Mouse (Mus musculus) neural tube, embryonic 12.5 days (tissue): Measurements from ENCODE around the gene 9330159F19Rik. TPM values are rescaled to one million over a fixed set of nuclear protein-coding genes. Genes with fewer than 3 reads are reported as not detected.

Experiments
- ATAC-seq: fragments of 200-750 bp; cut with Nextera tagmentation; 2 replicates; pipeline ENCODE4 v1.8.0; 2017; ENCODE audit warnings: low read depth, mild to moderate bottlenecking, moderate TSS enrichment, moderate library complexity; ENCODE audit not compliant: low FRiP score
- H3K27ac ChIP-seq: fragments of 300-500 bp; sonication (generic); 2 replicates; pipeline ENCODE4 v1.5.1; 2016
- H3K27me3 ChIP-seq: fragments of 300-500 bp; sonication (generic); replicated peaks from 2 replicates; pipeline ENCODE4 v1.6.1; 2016; ENCODE audit warnings: mild to moderate bottlenecking
- H3K36me3 ChIP-seq: fragments of 300-500 bp; sonication (generic); 2 replicates; pipeline ENCODE4 v1.6.1; 2016; ENCODE audit warnings: mild to moderate bottlenecking
- H3K4me1 ChIP-seq: fragments of 300-500 bp; sonication (generic); 2 replicates; pipeline ENCODE4 v1.6.1; 2016
- H3K4me2 ChIP-seq: fragments of 300-500 bp; sonication (generic); replicated peaks from 2 replicates; pipeline ENCODE4 v1.6.1; 2016; ENCODE audit warnings: mild to moderate bottlenecking
- H3K4me3 ChIP-seq: fragments of 300-500 bp; sonication (generic); 2 replicates; pipeline ENCODE4 v1.5.1; 2016
- H3K9ac ChIP-seq: fragments of 300-500 bp; sonication (generic); 2 replicates; pipeline ENCODE4 v1.6.1; 2016; ENCODE audit warnings: mild to moderate bottlenecking
- H3K9me3 ChIP-seq: fragments of 300-500 bp; sonication (generic); 2 replicates; pipeline ENCODE4 v1.6.1; 2016; ENCODE audit warnings: mild to moderate bottlenecking
- WGBS: fragments of 180-500 bp; shearing (Covaris S2); methylation state at CpG from one replicate; pipeline ENCODE4 v1.1.7; 2016; 5-methylcytosine and 5-hydroxymethylcytosine counted together
- polyA plus RNA-seq: library from polyadenylated mRNA; unstranded; fragments of >200 nt; fragmentation: Nextera tagmentation; extraction: Ambion mirVana; gene quantifications from 2 replicates; pipeline ENCODE4 v1.2.1, GENCODE M21; 2016

9330159F19Rik gene
- polyA plus RNA-seq, 1 experiment from 2014 or later = 13.8 TPM

DNA sequence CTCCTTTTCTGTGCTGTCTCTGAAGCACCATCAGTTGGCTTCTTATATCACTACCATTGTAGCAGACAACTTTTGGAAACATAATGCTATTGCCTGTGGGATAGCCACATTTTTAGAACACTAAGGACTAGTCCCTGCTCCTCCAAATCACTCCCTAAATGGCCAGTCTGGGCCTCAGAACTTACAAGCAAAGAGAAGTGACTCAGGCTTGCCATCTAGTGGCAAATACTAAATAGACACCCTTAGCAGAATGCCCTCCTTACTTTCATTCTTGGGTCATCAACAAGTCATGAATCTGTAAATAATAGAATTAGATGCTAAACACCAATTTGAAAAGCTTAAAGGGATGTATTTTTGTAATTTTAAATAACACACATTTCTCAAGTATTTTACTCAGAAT, 4.7 kb upstream of the 9330159F19Rik start:
- Histone ChIP-seq H3K36me3 (peaks cover 6% of the 10 kb centered on the region; the same call in 1 of the 2 replicates), H3K27me3 (no peaks in the 10 kb centered on the region), H3K27ac (no peak overlapping the region), H3K4me2 (no peak overlapping the region), H3K9me3 (no peaks in the 10 kb centered on the region), H3K4me1 (no peaks in the 10 kb centered on the region), H3K4me3 (no peak overlapping the region), H3K9ac (no peak overlapping the region)
- peak; percentile 42; the same call in 1 of the 2 replicates for ATAC-seq

DNA sequence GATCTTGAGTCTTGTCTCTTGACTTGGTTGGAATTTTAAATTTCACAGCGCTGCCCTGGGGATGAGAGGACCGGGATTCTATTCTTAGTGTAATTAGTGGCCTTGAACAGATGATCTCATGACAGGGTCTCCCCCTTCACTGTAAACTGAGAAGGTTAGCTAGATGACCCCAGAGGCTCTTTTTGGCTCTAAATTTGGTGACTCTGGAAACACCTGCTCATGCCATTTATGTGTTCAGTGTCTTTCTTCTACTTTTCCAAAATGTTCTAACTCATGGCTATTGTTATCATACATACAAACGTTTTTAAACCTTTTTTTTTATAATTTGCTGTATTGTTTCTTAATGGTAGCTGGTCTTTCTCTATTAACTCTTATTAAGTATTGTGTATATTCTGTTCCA, 2.7 kb upstream of the 9330159F19Rik start:
- WGBS = 48% methylated on average over 3 of the region's 3 CpGs
- no peaks in the 10 kb centered on the region for H3K9me3 ChIP-seq

DNA sequence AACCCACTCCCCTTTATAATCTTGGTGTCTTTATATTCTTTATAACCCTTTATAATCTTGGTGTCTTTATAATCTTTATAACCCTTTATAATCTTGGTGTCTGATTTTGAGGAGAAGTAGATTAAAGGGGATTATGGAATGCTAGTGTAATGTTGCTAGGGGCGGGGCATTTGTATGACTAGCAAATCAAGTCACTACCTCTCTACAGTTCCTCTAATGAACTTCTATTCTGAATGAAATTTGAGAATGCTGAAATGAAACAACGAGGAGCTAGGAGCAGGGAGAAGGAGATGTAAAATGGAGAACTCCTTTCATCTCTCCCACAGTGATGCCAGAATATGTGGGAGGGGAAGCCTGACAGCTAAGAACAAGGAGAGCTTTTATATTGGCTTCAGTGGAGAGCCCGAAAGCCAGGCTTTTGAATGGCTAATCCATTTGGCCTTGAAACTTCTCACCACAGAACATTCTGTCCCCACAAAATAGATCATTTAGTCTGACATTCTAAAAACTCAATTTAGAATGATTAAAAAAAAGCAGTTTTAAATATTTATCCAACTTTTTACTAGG, 2.2 kb downstream of the 9330159F19Rik start:
- Histone ChIP-seq H3K9me3 (no peaks in the 10 kb centered on the region), H3K9ac (no peak overlapping the region), H3K27me3 (no peaks in the 10 kb centered on the region), H3K27ac (no peak overlapping the region), H3K4me1 (no peaks in the 10 kb centered on the region), H3K36me3 (peaks cover 2% of the 10 kb centered on the region; the same call in 1 of the 2 replicates), H3K4me3 (no peak overlapping the region), H3K4me2 (no peak overlapping the region)
- 47% methylated on average over 3 of the region's 3 CpGs for WGBS
- ATAC-seq = no peak

More for the DNA sequence above, 2.7 kb upstream of the 9330159F19Rik start:
- no peak for ATAC-seq
- no peaks in the 10 kb centered on the region for H3K4me1 ChIP-seq
- no peaks in the 10 kb centered on the region for H3K27me3 ChIP-seq
- H3K9ac ChIP-seq = no peak overlapping the region
- no peak overlapping the region for H3K4me3 ChIP-seq
- no peak overlapping the region for H3K27ac ChIP-seq
- H3K4me2 ChIP-seq = no peak overlapping the region
- H3K36me3 ChIP-seq = 0 out of 2 replicates have a peak, but pooled peaks cover 2% of the 10 kb centered on the region

DNA sequence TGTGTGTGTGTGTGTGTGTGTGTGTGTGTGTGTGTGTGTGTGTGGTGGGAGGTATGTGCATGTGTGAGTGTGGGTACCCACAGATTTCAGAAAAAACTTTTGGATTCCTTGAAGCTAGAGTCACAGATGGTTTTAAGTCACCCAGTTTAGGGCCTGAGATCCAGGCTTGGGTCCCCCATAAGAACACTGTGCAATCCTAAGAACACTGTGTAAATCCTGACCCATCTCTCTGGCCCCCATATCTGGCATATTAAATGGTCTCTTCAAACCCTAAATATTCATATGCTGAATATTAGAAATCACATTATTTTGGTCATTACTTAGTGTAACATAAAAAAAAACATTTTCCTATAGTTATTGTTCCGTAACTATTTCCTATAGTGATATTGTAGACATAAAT, 5.6 kb downstream of the 9330159F19Rik start:
- 0 out of 2 replicates have a peak, but pooled peaks have one; percentile 37 for ATAC-seq
- no peaks in the 10 kb centered on the region for H3K4me1 ChIP-seq
- H3K27ac ChIP-seq = no peak overlapping the region
- H3K4me3 ChIP-seq = no peak overlapping the region
- no peak overlapping the region for H3K4me2 ChIP-seq
- H3K36me3 ChIP-seq = peaks cover 5% of the 10 kb centered on the region
- no peak overlapping the region for H3K9ac ChIP-seq
- no peaks in the 10 kb centered on the region for H3K9me3 ChIP-seq
- WGBS = 91% methylated on average over 1 of the region's 1 CpGs
- H3K27me3 ChIP-seq = no peaks in the 10 kb centered on the region

DNA sequence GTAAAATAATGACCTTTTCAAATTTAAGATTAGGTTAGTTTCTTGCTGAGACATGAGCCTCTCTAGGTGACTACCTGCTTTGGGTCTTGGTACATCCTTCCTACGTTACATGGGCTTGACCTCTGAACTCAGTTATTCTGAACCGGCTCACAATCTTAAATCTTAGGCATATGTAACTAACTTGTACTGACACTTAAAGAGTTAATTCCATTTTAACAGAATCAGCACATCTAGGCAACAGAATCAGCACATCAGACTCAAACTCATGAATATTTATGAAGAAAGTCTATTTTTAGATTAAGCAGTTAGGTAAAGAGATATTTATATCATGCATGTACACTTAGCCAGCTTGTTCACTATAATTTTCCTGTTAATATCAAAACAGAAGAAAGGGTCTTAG, 6.0 kb downstream of the 9330159F19Rik start:
- WGBS = 69% methylated on average over 2 of the region's 2 CpGs
- Histone ChIP-seq H3K4me1 (no peaks in the 10 kb centered on the region), H3K27me3 (no peaks in the 10 kb centered on the region), H3K4me3 (no peak overlapping the region), H3K36me3 (peaks cover 10% of the 10 kb centered on the region), H3K9ac (no peak overlapping the region), H3K27ac (no peak overlapping the region), H3K4me2 (no peak overlapping the region), H3K9me3 (no peaks in the 10 kb centered on the region)
- 0 out of 2 replicates have a peak, but pooled peaks have one; percentile 29 for ATAC-seq

DNA sequence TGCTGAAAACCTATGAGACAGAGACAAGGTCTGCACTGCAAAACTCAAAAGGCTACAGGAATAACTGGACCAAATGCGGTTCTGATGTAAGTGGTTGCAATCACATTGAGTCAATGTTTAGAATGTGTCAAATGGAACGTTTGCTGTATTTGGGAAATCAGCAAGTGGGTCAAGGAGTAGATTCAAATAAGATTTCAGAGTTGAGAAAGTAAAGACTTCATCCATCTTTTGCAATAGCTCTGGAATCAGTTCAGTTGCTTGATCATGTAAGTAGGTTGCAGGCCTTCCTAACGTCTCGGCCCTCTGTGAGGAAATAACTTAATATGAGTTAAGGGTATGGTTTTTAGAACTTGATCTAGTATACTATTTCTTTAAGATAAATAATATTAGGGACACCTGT, 13.9 kb downstream of the 9330159F19Rik start:
- H3K4me1 ChIP-seq = no peaks in the 10 kb centered on the region
- WGBS = 91% methylated on average over 4 of the region's 4 CpGs
- H3K36me3 ChIP-seq = peaks cover 37% of the 10 kb centered on the region
- H3K4me3 ChIP-seq = no peak overlapping the region
- H3K27ac ChIP-seq = no peak overlapping the region
- H3K27me3 ChIP-seq = no peaks in the 10 kb centered on the region
- H3K9me3 ChIP-seq = no peaks in the 10 kb centered on the region
- H3K4me2 ChIP-seq = no peak overlapping the region
- no peak for ATAC-seq
- no peak overlapping the region for H3K9ac ChIP-seq

DNA sequence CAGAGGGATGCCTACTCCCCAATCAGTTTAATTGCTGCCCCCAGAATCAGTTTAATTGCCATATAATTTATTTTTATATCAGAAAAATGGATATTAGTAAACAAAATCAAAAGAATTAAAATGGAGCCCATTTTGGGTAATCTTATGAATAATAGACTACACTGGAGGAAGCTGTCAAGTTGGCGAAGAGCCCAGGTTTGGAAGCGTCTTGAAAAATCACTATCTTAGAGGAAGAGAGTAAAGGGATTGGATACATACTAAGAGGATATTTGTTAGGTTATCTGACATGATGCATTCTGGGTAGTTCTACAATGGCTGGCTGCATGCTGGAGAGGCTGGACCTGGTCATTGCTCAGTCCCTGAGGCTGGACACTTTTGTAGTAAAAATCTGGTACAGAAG, 19.8 kb downstream of the 9330159F19Rik start:
- Histone ChIP-seq H3K4me2 (no peak overlapping the region), H3K4me1 (no peaks in the 10 kb centered on the region), H3K9me3 (no peaks in the 10 kb centered on the region), H3K4me3 (no peak overlapping the region), H3K27me3 (no peaks in the 10 kb centered on the region), H3K9ac (no peak overlapping the region), H3K27ac (no peak overlapping the region), H3K36me3 (peaks cover 14% of the 10 kb centered on the region)
- 91% methylated on average over 2 of the region's 2 CpGs for WGBS
- 0 out of 2 replicates have a peak, but pooled peaks have one; percentile 13 for ATAC-seq

Other genes with a start within 250 kb of the 9330159F19Rik start
- not detected in 2 replicates for gene 2310057J18Rik, start 225.3 kb upstream of the 9330159F19Rik start, polyA plus RNA-seq
- 79.9 and 80.6 TPM in 2 replicates for gene Soga3, start 67.8 kb upstream of the 9330159F19Rik start, polyA plus RNA-seq
- 6.1 and 6.7 TPM in 2 replicates for gene Gm49353, start 12.7 kb upstream of the 9330159F19Rik start, polyA plus RNA-seq
- 21.4 and 24.9 TPM in 2 replicates for gene Echdc1, start 101.6 kb downstream of the 9330159F19Rik start, polyA plus RNA-seq
- 73.5 and 74.7 TPM in 2 replicates for gene Rnf146, start 150.8 kb downstream of the 9330159F19Rik start, polyA plus RNA-seq